Mouse (Mus musculus) MEL (cell line): ENCODE data around the gene Igfn1.

Experiments
- RAD21 ChIP-seq: IDR thresholded peaks from 2 replicates; pipeline ENCODE4 v1.6.1; 2011; ENCODE audit warnings: mild to moderate bottlenecking, low read depth, low read length, improper control_type of control experiment
- ZNF384 ChIP-seq: IDR thresholded peaks from 2 replicates; pipeline ENCODE4 v1.6.1; 2012; ENCODE audit warnings: low read depth, mild to moderate bottlenecking, inconsistent platforms, low read length, improper control_type of control experiment

- TF ChIP-seq RAD21: no peak
- no peak for TF ChIP-seq ZNF384
These were observed 25.6 kb upstream of the Igfn1 start for GRCm38 (mm10) chr1:136031697-136032096.
